Mouse (Mus musculus) CH12.LX (cell line): ENCODE data around the gene Lmbrd2. TPM values are rescaled to one million over a fixed set of nuclear protein-coding genes. Genes with fewer than 3 reads are reported as not detected.

ENCODE experiments used
- DNase-seq: peaks from one replicate; pipeline ENCODE4 v3.0.0-alpha.2; 2013; ENCODE audit errors: extremely low read depth
- H3K27ac ChIP-seq: 2 replicates; pipeline ENCODE4 v1.5.1; 2012; ENCODE audit warnings: low read depth, mild to moderate bottlenecking, control low read depth, moderate library complexity; ENCODE audit not compliant: insufficient read depth
- H3K27me3 ChIP-seq: replicated peaks from 2 replicates; pipeline ENCODE3; 2012; ENCODE audit warnings: inconsistent platforms
- H3K36me3 ChIP-seq, 2 experiments: replicated peaks in 1 of 2; 2 replicates each; pipeline versions ENCODE3 to v1.6.1; 2012; ENCODE audit warnings: inconsistent platforms in 1 of 2, low read length in 1 of 2, mild to moderate bottlenecking in 1 of 2, mixed read lengths in 1 of 2, moderate library complexity in 1 of 2; ENCODE audit not compliant: control insufficient read depth in 1 of 2, insufficient read depth in 1 of 2
- H3K4me1 ChIP-seq, 2 experiments: 2 replicates each; pipeline ENCODE4 v1.6.1; 2012; ENCODE audit warnings: inconsistent platforms in 1 of 2, moderate library complexity in 1 of 2; ENCODE audit not compliant: insufficient read depth in 2 of 2, control insufficient read depth in 1 of 2
- H3K4me2 ChIP-seq: 2 replicates; pipeline ENCODE4 v1.6.1; 2012; ENCODE audit warnings: low read depth, mild to moderate bottlenecking, control low read depth; ENCODE audit not compliant: poor library complexity, insufficient read depth, severe bottlenecking
- H3K4me3 ChIP-seq, 3 experiments: fragments of 150-350 bp in 1 of 3; sonication (generic) in 1 of 3; replicated peaks in 1 of 3; 2 replicates each; pipeline versions ENCODE3 to v1.5.1; 2011 to 2012; ENCODE audit warnings: low read depth in 2 of 3, low read length in 2 of 3, mild to moderate bottlenecking in 2 of 3, moderate library complexity in 2 of 3, control low read depth in 1 of 3, improper control_type of control experiment in 1 of 3, inconsistent platforms in 1 of 3, mixed read lengths in 1 of 3; ENCODE audit not compliant: poor library complexity in 1 of 3
- H3K79me2 ChIP-seq: replicated peaks from 2 replicates; pipeline ENCODE4 v1.6.1; 2012; ENCODE audit warnings: mild to moderate bottlenecking, moderate library complexity; ENCODE audit not compliant: control insufficient read depth, poor library complexity, insufficient read depth, severe bottlenecking; ENCODE audit errors: extremely low read depth
- H3K9ac ChIP-seq: 2 replicates; pipeline ENCODE4 v1.6.1; 2012; ENCODE audit warnings: low read depth, mild to moderate bottlenecking, control low read depth, moderate library complexity; ENCODE audit not compliant: insufficient read depth
- H3K9me3 ChIP-seq: replicated peaks from 2 replicates; pipeline ENCODE3; 2012; ENCODE audit warnings: low read length, inconsistent platforms, mixed read lengths
- CHD2 ChIP-seq: IDR thresholded peaks from 2 replicates; pipeline ENCODE4 v1.6.1; 2011; ENCODE audit warnings: low read length, improper control_type of control experiment
- CTCF ChIP-seq, 2 experiments: IDR thresholded peaks in 1 of 2; conservative IDR thresholded peaks in 1 of 2; 2 replicates each; pipeline ENCODE4 v1.5.1; 2011 to 2012; ENCODE audit warnings: low read depth in 2 of 2, low read length in 2 of 2, improper control_type of control experiment in 1 of 2, inconsistent platforms in 1 of 2, mild to moderate bottlenecking in 1 of 2, moderate library complexity in 1 of 2
- E2F4 ChIP-seq: IDR thresholded peaks from 2 replicates; pipeline ENCODE4 v1.6.1; 2011; ENCODE audit warnings: low read depth, low read length, improper control_type of control experiment; ENCODE audit not compliant: insufficient replicate concordance
- EP300 ChIP-seq: IDR thresholded peaks from 2 replicates; pipeline ENCODE4 v1.6.1; 2011; ENCODE audit warnings: low read length, improper control_type of control experiment
- HCFC1 ChIP-seq: IDR thresholded peaks from 2 replicates; pipeline ENCODE4 v1.6.1; 2012; ENCODE audit warnings: low read depth, mild to moderate bottlenecking, inconsistent platforms, low read length, improper control_type of control experiment
- JUND ChIP-seq: conservative IDR thresholded peaks from 2 replicates; pipeline ENCODE4 v1.6.1; 2011; ENCODE audit warnings: low read depth, low read length, improper control_type of control experiment
- MAX ChIP-seq: IDR thresholded peaks from 2 replicates; pipeline ENCODE4 v1.6.1; 2011; ENCODE audit warnings: low read length, improper control_type of control experiment
- MXI1 ChIP-seq: IDR thresholded peaks from 2 replicates; pipeline ENCODE4 v1.6.1; 2011; ENCODE audit warnings: mild to moderate bottlenecking, low read depth, low read length, improper control_type of control experiment
- NRF1 ChIP-seq: IDR thresholded peaks from 2 replicates; pipeline ENCODE4 v1.6.1; 2014; ENCODE audit warnings: low read depth, mild to moderate bottlenecking, inconsistent platforms, low read length, improper control_type of control experiment, moderate library complexity
- PAX5 ChIP-seq: IDR thresholded peaks from 2 replicates; pipeline ENCODE4 v1.6.1; 2012; ENCODE audit warnings: low read length, inconsistent platforms, mixed read lengths
- POLR2A ChIP-seq: IDR thresholded peaks from 2 replicates; pipeline ENCODE4 v1.6.1; 2011; ENCODE audit warnings: low read depth, mild to moderate bottlenecking, improper control_type of control experiment, low read length
- POLR2AphosphoS2 ChIP-seq: IDR thresholded peaks from 2 replicates; pipeline ENCODE4 v1.6.1; 2011; ENCODE audit warnings: low read depth, low read length, improper control_type of control experiment
- SMC3 ChIP-seq: IDR thresholded peaks from 2 replicates; pipeline ENCODE4 v1.6.1; 2011; ENCODE audit warnings: low read depth, low read length, improper control_type of control experiment
- TBP ChIP-seq: conservative IDR thresholded peaks from 2 replicates; pipeline ENCODE4 v1.6.1; 2011; ENCODE audit warnings: low read depth, low read length, improper control_type of control experiment
- TCF12 ChIP-seq: IDR thresholded peaks from 2 replicates; pipeline ENCODE4 v1.6.1; 2014; ENCODE audit warnings: low read depth, mild to moderate bottlenecking, inconsistent platforms, low read length, improper control_type of control experiment
- UBTF ChIP-seq: IDR thresholded peaks from 2 replicates; pipeline ENCODE4 v1.6.1; 2012; ENCODE audit warnings: low read depth, mild to moderate bottlenecking, inconsistent platforms, low read length, improper control_type of control experiment, moderate library complexity
- ZC3H11A ChIP-seq: IDR thresholded peaks from 2 replicates; pipeline ENCODE4 v1.6.1; 2012; ENCODE audit warnings: low read depth, mild to moderate bottlenecking, inconsistent platforms, low read length, improper control_type of control experiment
- ZKSCAN1 ChIP-seq: IDR thresholded peaks from 2 replicates; pipeline ENCODE4 v1.6.1; 2012; ENCODE audit warnings: low read depth, inconsistent platforms, low read length, improper control_type of control experiment, borderline replicate concordance
- ZMIZ1 ChIP-seq: IDR thresholded peaks from 2 replicates; pipeline ENCODE4 v1.6.1; 2012; ENCODE audit warnings: low read depth, mild to moderate bottlenecking, inconsistent platforms, low read length, improper control_type of control experiment
- dilution Hi-C: fragments of 300-500 bp; cut with MboI; formaldehyde crosslinking; loops from 2 replicates; pipeline ENCODE4 v1.14.3; 2020; ENCODE audit warnings: low sequenced_read_pairs; ENCODE audit not compliant: extremely low pct_unique_long_range_greater_than_20kb, extremely low pct_ligation_motif_present
- in situ Hi-C: fragments of 300-500 bp; cut with MboI; formaldehyde crosslinking; loops from 3 replicates; pipeline ENCODE4 v1.14.3; 2019; ENCODE audit warnings: low sequenced_read_pairs, low pct_ligation_motif_present, low pct_unique_long_range_greater_than_20kb, mixed read lengths
- polyA plus RNA-seq: library from polyadenylated mRNA; unstranded; fragments of >175 nt; gene quantifications from 2 replicates; pipeline ENCODE4 v1.2.1, GENCODE M21; 2012; ENCODE audit warnings: low read depth; ENCODE audit not compliant: insufficient read length
- total RNA-seq, 2 experiments: library from RNA; depleted of rRNA; stranded (reverse); fragments of 300-350 nt in 1 of 2; fragments of >200 nt in 1 of 2; gene quantifications; 2 replicates each; pipeline ENCODE4 v1.2.3; 2012 to 2014

The Lmbrd2 gene
- total and polyA plus RNA-seq, 3 experiments = 7.9 to 9.7 (median 9.1) TPM

- H3K36me3 ChIP-seq = peaks cover 17 to 29% of the 10 kb centered on the region in 2 experiments
- no peak overlapping the region for H3K4me2 ChIP-seq
- no peaks in the 10 kb centered on the region for H3K27me3 ChIP-seq
- H3K79me2 ChIP-seq = no peaks in the 10 kb centered on the region
- no peak overlapping the region for H3K4me3 ChIP-seq
- DNase-seq = no peak
- peaks cover 5 to 28% of the 10 kb centered on the region in 2 experiments; a peak in 3 of 4 replicates for H3K4me1 ChIP-seq
- dilution Hi-C loops (no loop called here), in situ Hi-C loops (no loop called here)
- H3K9ac ChIP-seq = no peak overlapping the region
- TF ChIP-seq EP300 (no peak), UBTF (no peak)
- no peak overlapping the region for H3K27ac ChIP-seq
- H3K9me3 ChIP-seq = no peaks in the 10 kb centered on the region
These were observed 23.8 kb downstream of the Lmbrd2 start for GRCm38 (mm10) chr15:9164125-9164524.

- H3K4me3 ChIP-seq = no peak overlapping the region
- no peak for DNase-seq
- no peaks in the 10 kb centered on the region for H3K27me3 ChIP-seq
- TF ChIP-seq POLR2A (no peak), ZKSCAN1 (no peak), ZC3H11A (no peak), NRF1 (no peak), EP300 (no peak), E2F4 (no peak), POLR2AphosphoS2 (no peak), CHD2 (no peak), MAX (no peak), TBP (no peak), TCF12 (no peak), JUND (no peak), CTCF (conservative IDR thresholded peaks at IDR 0.05 in 1 of 2, IDR thresholded peaks at IDR 0.05 in 1 of 2; ENCODE audit: low read depth in 2 of 2, low read length in 2 of 2) (no peak), ZMIZ1 (no peak), PAX5 (no peak), HCFC1 (no peak), SMC3 (no peak), MXI1 (no peak)
- no peak overlapping the region for H3K4me2 ChIP-seq
- dilution Hi-C loops (no loop called here), in situ Hi-C loops (no loop called here)
- peaks cover 10 to 45% of the 10 kb centered on the region in 2 experiments for H3K36me3 ChIP-seq
- H3K79me2 ChIP-seq = no peaks in the 10 kb centered on the region
- no peak overlapping the region for H3K27ac ChIP-seq
- peaks cover 2 to 3% of the 10 kb centered on the region in 2 experiments; a peak in 1 of 4 replicates for H3K4me1 ChIP-seq
- no peak overlapping the region for H3K9ac ChIP-seq
- H3K9me3 ChIP-seq = no peaks in the 10 kb centered on the region
These were observed 36.7 kb downstream of the Lmbrd2 start for GRCm38 (mm10) chr15:9177038-9177437.
